Mouse (Mus musculus) myocyte (in vitro differentiated cells): ENCODE data around the gene Slc38a10.

Experiments used
- CEBPB ChIP-seq: IDR thresholded peaks from 2 replicates; pipeline ENCODE4 v1.6.1; 2011; ENCODE audit warnings: mild to moderate bottlenecking, moderate library complexity; ENCODE audit not compliant: poor library complexity, insufficient read depth, severe bottlenecking
- E2F4 ChIP-seq: IDR thresholded peaks from one replicate; pipeline ENCODE4 v1.6.1; 2011; ENCODE audit warnings: mild to moderate bottlenecking, control low read depth, moderate library complexity; ENCODE audit not compliant: insufficient read depth
- MAX ChIP-seq: IDR thresholded peaks from one replicate; pipeline ENCODE4 v1.6.1; 2011; ENCODE audit warnings: low read depth, mild to moderate bottlenecking, control low read depth
- MYOD1 ChIP-seq, 3 experiments: IDR thresholded peaks; one replicate each; pipeline ENCODE4 v1.6.1; 2011; ENCODE audit warnings: control low read depth in 2 of 3, low read depth in 2 of 3, mild to moderate bottlenecking in 2 of 3, moderate library complexity in 1 of 3; ENCODE audit not compliant: insufficient read length in 2 of 3, control insufficient read depth in 1 of 3
- MYOG ChIP-seq, 3 experiments: IDR thresholded peaks; one replicate each; pipeline ENCODE4 v1.6.1; 2011; ENCODE audit warnings: control low read depth in 2 of 3, low read depth in 2 of 3, mild to moderate bottlenecking in 2 of 3; ENCODE audit not compliant: insufficient read length in 2 of 3, control insufficient read depth in 1 of 3, insufficient read depth in 1 of 3
- POLR2A ChIP-seq: IDR thresholded peaks from one replicate; pipeline ENCODE4 v1.6.1; 2011; ENCODE audit warnings: low read depth, mild to moderate bottlenecking, control low read depth, moderate library complexity; ENCODE audit not compliant: insufficient read length
- POLR2AphosphoS2 ChIP-seq: IDR thresholded peaks from one replicate; pipeline ENCODE4 v1.6.1; 2011; ENCODE audit warnings: low read depth, control low read depth; ENCODE audit not compliant: insufficient read length
- SRF ChIP-seq: IDR thresholded peaks from one replicate; pipeline ENCODE4 v1.6.1; 2011; ENCODE audit warnings: low read depth; ENCODE audit not compliant: control insufficient read depth, insufficient read length
- TCF12 ChIP-seq: IDR thresholded peaks from one replicate; pipeline ENCODE4 v1.6.1; 2011; ENCODE audit warnings: mild to moderate bottlenecking, control low read depth; ENCODE audit not compliant: poor library complexity, insufficient read depth, severe bottlenecking
- TCF3 ChIP-seq: IDR thresholded peaks from one replicate; pipeline ENCODE4 v1.6.1; 2011; ENCODE audit warnings: low read depth, control low read depth; ENCODE audit not compliant: insufficient read length
- USF1 ChIP-seq: IDR thresholded peaks from one replicate; pipeline ENCODE4 v1.6.1; 2011; ENCODE audit warnings: low read depth, mild to moderate bottlenecking, control low read depth, moderate library complexity

DNA sequence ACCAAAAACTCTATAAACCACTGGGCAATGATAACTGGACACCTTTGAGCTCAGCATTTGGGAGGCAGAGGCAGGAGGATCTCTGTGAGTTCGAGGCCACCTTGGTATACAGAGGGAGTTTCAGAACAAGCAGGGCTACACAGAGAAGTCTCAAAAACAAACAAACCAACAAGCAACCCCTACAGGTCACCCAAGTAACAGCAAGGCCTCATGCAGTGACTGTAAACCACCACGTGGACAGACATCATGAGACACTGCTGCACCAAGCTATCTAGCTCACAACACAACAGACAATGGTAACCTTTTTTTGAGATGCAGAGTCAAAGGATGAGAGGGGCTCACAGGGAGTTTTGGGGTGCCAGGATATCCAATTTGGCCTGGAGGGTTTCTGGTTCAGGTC, 24.3 kb downstream of the Slc38a10 start:
- TF ChIP-seq MAX, result no peak
- no peak for TF ChIP-seq POLR2A
- TF ChIP-seq TCF3, result no peak
- TF ChIP-seq TCF12, result no peak
- TF ChIP-seq POLR2AphosphoS2, result no peak
- no peak for TF ChIP-seq USF1
- TF ChIP-seq MYOG (IDR thresholded peaks at IDR 0.05; ENCODE audit: control insufficient read depth in 1 of 3, insufficient read depth in 1 of 3, insufficient read length in 2 of 3, low read depth in 2 of 3), result no peak
- TF ChIP-seq MYOD1 (IDR thresholded peaks at IDR 0.05; ENCODE audit: control insufficient read depth in 1 of 3, insufficient read length in 2 of 3, low read depth in 2 of 3), result no peak
- no peak for TF ChIP-seq SRF
- TF ChIP-seq E2F4, result no peak
- no peak for TF ChIP-seq CEBPB
